Mouse (Mus musculus) stomach, postnatal 0 days (tissue): ENCODE results near the gene Ampd3. TPM values are rescaled to one million over a fixed set of nuclear protein-coding genes. Genes with fewer than 3 reads are reported as not detected.

Source experiments
- ATAC-seq: fragments of 200-750 bp; cut with Nextera tagmentation; 2 replicates; pipeline ENCODE4 v1.8.0; 2017; ENCODE audit not compliant: low FRiP score, low TSS enrichment
- DNase-seq: peaks from one replicate; pipeline ENCODE4 v3.0.0-alpha.2; 2016; ENCODE audit warnings: low spot score
- H3K27ac ChIP-seq: fragments of 300-500 bp; sonication (generic); replicated peaks from 2 replicates; pipeline ENCODE4 v1.5.1; 2014; ENCODE audit warnings: mild to moderate bottlenecking, control low read depth
- H3K27me3 ChIP-seq: fragments of 300-500 bp; sonication (generic); 2 replicates; pipeline ENCODE4 v1.6.1; 2014; ENCODE audit warnings: low read length; ENCODE audit not compliant: control insufficient read depth, insufficient read depth
- H3K36me3 ChIP-seq: fragments of 300-500 bp; sonication (generic); 2 replicates; pipeline ENCODE4 v1.6.1; 2014; ENCODE audit warnings: low read length, mixed read lengths; ENCODE audit not compliant: control insufficient read depth, insufficient read depth
- H3K4me1 ChIP-seq: fragments of 300-500 bp; sonication (generic); replicated peaks from 2 replicates; pipeline ENCODE4 v1.6.1; 2014; ENCODE audit warnings: antibody characterized with exemption; ENCODE audit not compliant: control insufficient read depth, insufficient read depth
- H3K4me2 ChIP-seq: fragments of 300-500 bp; sonication (generic); replicated peaks from 2 replicates; pipeline ENCODE4 v1.6.1; 2014; ENCODE audit warnings: low read depth, mild to moderate bottlenecking, control low read depth, moderate library complexity
- H3K4me3 ChIP-seq: fragments of 300-500 bp; sonication (generic); 2 replicates; pipeline ENCODE4 v1.5.1; 2014; ENCODE audit warnings: low read depth, low read length, control low read depth
- H3K9ac ChIP-seq: fragments of 300-500 bp; sonication (generic); 2 replicates; pipeline ENCODE4 v1.6.1; 2014; ENCODE audit warnings: mild to moderate bottlenecking, low read length, control low read depth, mixed read lengths
- H3K9me3 ChIP-seq: fragments of 300-500 bp; sonication (generic); 2 replicates; pipeline ENCODE4 v1.6.1; 2016; ENCODE audit warnings: low read length; ENCODE audit not compliant: control insufficient read depth
- CTCF ChIP-seq: IDR thresholded peaks from 2 replicates; pipeline ENCODE4 v1.5.1; 2016; ENCODE audit warnings: antibody characterized with exemption, low read depth, mild to moderate bottlenecking, moderate library complexity
- EP300 ChIP-seq: optimal IDR thresholded peaks from 2 replicates; pipeline ENCODE3; 2016; ENCODE audit warnings: antibody characterized with exemption
- WGBS: fragments of 180-500 bp; shearing (Covaris S2); extraction: QIAGEN DNeasy Blood & Tissue Kit; methylation state at CpG from one replicate; pipeline ENCODE4 v1.1.7; 2014; 5-methylcytosine and 5-hydroxymethylcytosine counted together
- polyA plus RNA-seq: library from polyadenylated mRNA; unstranded; fragments of >200 nt; fragmentation: Nextera tagmentation; extraction: Ambion mirVana; gene quantifications from 2 replicates; pipeline ENCODE4 v1.2.1, GENCODE M21; 2015

Ampd3 gene
- polyA plus RNA-seq, 1 experiment from 2014 or later, result 4.7 TPM

DNA sequence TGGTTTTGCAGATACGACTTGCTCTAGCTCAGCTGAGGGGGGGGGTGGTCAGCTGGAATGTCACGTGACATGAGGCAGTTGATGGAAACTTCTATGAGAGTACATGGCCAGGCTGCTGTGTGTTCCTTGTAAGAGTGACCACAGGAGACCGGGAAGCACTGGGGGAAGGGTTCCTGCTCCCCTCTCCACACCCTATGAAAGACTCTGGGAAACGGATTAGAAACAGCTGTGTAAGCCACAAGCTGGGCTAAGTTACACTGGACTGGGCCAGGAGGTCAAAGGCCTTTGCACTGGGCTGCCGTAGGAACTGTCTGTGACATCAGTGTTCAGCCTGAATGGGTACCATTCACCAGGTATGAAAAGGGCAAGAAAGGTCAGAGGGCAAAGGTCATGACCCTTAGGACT, 14.1 kb upstream of the Ampd3 start:
- Histone ChIP-seq H3K27me3 (no peaks in the 10 kb centered on the region), H3K4me1 (no peaks in the 10 kb centered on the region), H3K27ac (no peak overlapping the region), H3K9ac (no peak overlapping the region), H3K4me3 (no peak overlapping the region), H3K9me3 (no peaks in the 10 kb centered on the region), H3K36me3 (no peaks in the 10 kb centered on the region), H3K4me2 (no peak overlapping the region)
- TF ChIP-seq EP300, result no peak
- no peak for TF ChIP-seq CTCF
- DNase-seq (no peak), ATAC-seq (no peak)
- 46% methylated on average over 5 of the region's 5 CpGs for WGBS

DNA sequence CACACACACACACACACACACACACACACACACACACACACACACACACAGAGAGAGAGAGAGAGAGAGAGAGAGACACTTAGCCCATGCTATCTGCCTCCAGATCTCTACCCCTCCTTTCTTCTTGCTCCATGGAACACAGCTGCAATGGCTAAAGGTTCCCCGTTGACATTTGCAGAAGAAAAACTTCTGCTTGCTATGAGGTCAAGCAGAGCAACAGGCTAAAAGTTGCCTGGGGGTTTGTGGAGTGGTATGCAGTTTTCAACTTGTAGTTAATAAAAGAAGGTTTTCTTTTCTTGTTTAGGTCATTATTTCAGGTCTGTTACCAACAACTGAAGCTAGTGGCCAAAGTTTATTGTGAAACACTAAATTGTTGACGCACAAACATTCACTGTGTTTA, 11.6 kb upstream of the Ampd3 start:
- no peaks in the 10 kb centered on the region for H3K4me1 ChIP-seq
- no peak overlapping the region for H3K9ac ChIP-seq
- ATAC-seq, result no peak
- H3K27me3 ChIP-seq, result no peaks in the 10 kb centered on the region
- H3K4me3 ChIP-seq, result no peak overlapping the region
- no peaks in the 10 kb centered on the region for H3K9me3 ChIP-seq
- DNase-seq, result no peak
- no peak overlapping the region for H3K4me2 ChIP-seq
- H3K36me3 ChIP-seq, result no peaks in the 10 kb centered on the region
- TF ChIP-seq CTCF, result no peak
- no peak for TF ChIP-seq EP300
- 43% methylated on average over 2 of the region's 2 CpGs for WGBS
- H3K27ac ChIP-seq, result no peak overlapping the region

DNA sequence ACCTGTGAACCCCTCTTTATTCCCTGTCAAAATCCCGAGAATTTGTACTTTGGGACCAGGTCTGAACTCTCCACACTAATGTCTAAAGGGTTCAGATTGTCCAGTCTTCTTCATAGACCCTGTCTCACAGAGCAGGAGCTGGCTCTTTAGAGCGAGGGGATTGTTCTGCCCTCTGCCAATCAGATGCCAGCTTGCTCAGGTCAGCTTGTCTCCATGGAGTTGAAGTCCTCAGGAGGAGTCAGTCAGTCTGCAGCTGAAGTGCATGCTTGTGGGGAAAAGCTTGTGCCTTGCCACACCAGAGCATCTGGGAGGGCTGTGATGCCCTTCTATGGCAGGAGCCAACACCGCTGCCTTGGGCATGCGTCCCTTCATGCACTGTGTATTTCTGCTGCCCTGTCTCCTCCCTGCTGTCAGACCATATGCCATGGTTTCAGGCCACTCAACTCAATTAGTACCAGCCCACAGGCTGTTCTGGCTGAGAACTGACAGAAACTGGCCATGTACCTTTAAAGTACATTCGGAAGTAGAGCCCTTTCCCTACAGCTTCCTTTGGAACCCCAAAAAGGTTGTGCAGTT, 5.3 kb upstream of the Ampd3 start:
- Histone ChIP-seq H3K4me2 (no peak overlapping the region), H3K9me3 (no peaks in the 10 kb centered on the region), H3K27ac (no peak overlapping the region), H3K36me3 (no peaks in the 10 kb centered on the region), H3K27me3 (no peaks in the 10 kb centered on the region), H3K9ac (no peak overlapping the region), H3K4me1 (no peaks in the 10 kb centered on the region), H3K4me3 (no peak overlapping the region)
- no peak for TF ChIP-seq CTCF
- no peak for TF ChIP-seq EP300
- 86% methylated on average over 5 of the region's 5 CpGs for WGBS
- DNase-seq, result no peak
- ATAC-seq, result no peak

DNA sequence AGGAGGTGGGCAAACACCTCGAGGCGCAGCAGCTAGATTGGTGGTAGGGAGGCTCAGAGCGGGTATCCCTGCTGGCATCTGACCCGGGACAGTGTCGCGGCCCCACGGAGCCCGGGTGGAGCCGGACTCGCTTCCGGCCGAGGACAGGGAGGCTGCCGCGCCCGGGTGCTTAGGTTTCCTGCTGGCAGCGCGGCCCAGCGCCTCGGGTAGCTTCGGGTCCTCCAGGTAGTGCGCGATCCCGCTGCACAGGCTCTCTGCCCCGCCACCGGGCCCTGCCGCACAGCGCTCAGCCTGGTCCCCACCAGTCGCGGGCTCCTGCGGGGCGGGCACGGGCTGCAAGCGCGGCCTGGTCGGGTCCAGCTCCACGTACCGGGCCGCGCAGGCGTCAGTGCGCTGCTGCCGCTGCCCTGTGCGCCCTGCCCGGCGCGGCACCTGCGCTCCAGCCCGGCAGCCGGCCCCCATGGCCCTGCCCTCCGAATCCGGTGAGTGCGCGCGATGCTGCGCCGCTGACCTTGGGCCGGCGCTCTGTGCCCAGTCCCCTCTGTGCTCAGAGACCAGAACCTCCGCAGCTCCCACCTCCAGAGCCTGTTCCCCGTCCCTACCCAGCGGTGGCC, 552 bp downstream of the Ampd3 start:
- peak overlapping the region; percentile 58 for H3K4me3 ChIP-seq
- H3K9ac ChIP-seq, result peak overlapping the region; percentile 85
- peak overlapping the region; percentile 91 for H3K4me2 ChIP-seq
- peak; percentile 67 for DNase-seq
- no peaks in the 10 kb centered on the region; the same call in none of the 2 replicates for H3K4me1 ChIP-seq
- H3K36me3 ChIP-seq, result no peaks in the 10 kb centered on the region
- no peaks in the 10 kb centered on the region for H3K27me3 ChIP-seq
- H3K27ac ChIP-seq, result peak overlapping the region; percentile 86
- TF ChIP-seq EP300 (no peak), CTCF (no peak)
- H3K9me3 ChIP-seq, result no peaks in the 10 kb centered on the region
- WGBS, result 2% methylated on average over 51 of the region's 61 CpGs
- peak; percentile 66 for ATAC-seq

DNA sequence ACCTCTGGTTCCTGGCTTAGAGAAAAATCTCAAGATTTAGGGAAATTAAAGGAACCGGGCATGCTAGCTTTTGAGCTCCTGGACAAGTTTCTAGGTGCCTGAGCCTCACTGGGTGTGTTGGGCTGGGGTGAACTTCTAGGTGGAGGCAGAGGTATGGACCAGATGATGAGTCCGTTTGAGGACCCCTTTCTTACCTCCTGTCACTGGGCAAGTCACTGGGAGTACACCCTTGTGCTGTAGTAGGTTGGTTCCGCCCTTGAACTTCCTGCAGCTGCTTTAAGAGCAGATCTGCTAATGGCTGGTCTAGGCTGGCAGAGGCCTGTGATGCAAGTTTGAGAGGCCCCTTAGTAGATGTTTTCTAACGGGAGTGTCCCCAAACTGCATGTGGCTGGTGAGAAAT, 1.1 kb downstream of the Ampd3 start:
- no peaks in the 10 kb centered on the region for H3K27me3 ChIP-seq
- H3K36me3 ChIP-seq, result no peaks in the 10 kb centered on the region
- peak overlapping the region; percentile 91 for H3K4me2 ChIP-seq
- TF ChIP-seq EP300, result no peak
- TF ChIP-seq CTCF, result no peak
- ATAC-seq (no peak), DNase-seq (no peak)
- peak overlapping the region; percentile 58 for H3K4me3 ChIP-seq
- H3K9me3 ChIP-seq, result no peaks in the 10 kb centered on the region
- WGBS, result 40% methylated on average over 4 of the region's 4 CpGs
- peak overlapping the region; percentile 85 for H3K9ac ChIP-seq
- peaks cover 4% of the 10 kb centered on the region for H3K4me1 ChIP-seq
- H3K27ac ChIP-seq, result peak overlapping the region; percentile 86

DNA sequence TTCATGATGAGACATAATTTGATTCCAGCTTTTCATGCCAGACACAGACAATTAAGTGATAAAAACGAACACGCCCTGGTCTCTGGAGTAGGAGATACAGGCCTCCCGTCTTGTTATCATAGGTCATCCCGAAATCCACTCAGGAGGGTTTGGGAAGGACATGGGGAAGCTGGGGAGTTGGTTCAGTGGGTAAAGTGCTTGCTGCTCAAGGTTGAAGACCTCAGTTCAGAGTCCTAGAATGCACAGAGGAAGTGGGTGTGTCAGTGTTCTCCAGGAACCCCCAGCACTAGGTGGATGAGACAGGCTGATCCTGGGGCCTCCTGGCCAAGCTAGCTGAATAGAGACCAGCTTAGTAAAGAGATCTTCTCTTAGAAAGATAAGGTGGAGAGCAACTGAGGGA, 2.9 kb downstream of the Ampd3 start:
- Histone ChIP-seq H3K9ac (no peak overlapping the region), H3K36me3 (no peaks in the 10 kb centered on the region), H3K9me3 (no peaks in the 10 kb centered on the region), H3K27ac (no peak overlapping the region), H3K4me1 (peaks cover 5% of the 10 kb centered on the region), H3K27me3 (no peaks in the 10 kb centered on the region), H3K4me2 (no peak overlapping the region), H3K4me3 (no peak overlapping the region)
- DNase-seq (no peak), ATAC-seq (no peak)
- 71% methylated on average over 4 of the region's 4 CpGs for WGBS
- no peak for TF ChIP-seq CTCF
- no peak for TF ChIP-seq EP300
